Mouse (Mus musculus) lung, postnatal 0 days (tissue): ENCODE data around the gene Camk2n1.

ENCODE experiments used
- CTCF ChIP-seq: IDR thresholded peaks from 2 replicates; pipeline ENCODE4 v1.5.1; 2016; ENCODE audit warnings: antibody characterized with exemption, mild to moderate bottlenecking
- EP300 ChIP-seq: IDR thresholded peaks from 2 replicates; pipeline ENCODE4 v1.6.1; 2016; ENCODE audit warnings: antibody characterized with exemption, mild to moderate bottlenecking, control low read depth

- TF ChIP-seq CTCF (no peak), EP300 (no peak)
These were observed 29.1 kb upstream of the Camk2n1 start for GRCm38 (mm10) chr4:138425028-138425427.
